Mouse (Mus musculus): ENCODE measurements around the gene Adcy1.

Gene Adcy1

DNA sequence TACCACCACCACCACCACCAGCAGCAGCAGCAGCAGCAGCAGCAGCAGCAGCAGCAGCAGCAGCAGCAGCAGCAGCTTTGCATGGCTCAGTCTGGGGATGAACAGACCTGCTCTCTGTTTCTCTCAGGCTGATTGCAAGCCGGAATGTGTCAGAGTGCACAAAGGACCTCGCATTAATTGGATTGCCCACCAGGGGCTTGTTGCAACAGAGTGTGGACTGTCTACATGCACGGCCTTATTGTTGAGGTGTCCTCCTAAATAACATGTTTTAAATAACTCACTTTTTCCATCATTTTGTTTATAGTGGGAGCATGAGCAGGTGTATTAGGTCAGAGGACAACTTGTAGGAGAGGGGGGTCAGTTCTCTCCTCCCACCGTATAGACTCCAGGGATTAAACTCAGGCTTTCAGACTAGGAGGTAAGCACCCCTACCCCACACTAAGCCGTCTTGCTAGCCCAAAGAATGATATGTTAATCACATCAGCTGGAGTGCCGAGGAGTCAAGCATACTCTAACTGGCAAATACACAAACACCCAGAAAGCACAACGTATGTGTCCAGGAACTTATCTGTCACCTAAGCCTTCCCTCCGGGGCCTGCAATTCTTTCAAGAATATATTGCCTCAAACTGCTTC, 119.2 kb downstream of the Adcy1 start:
- no peak for DNase-seq (ENCODE audit: low read depth, low spot score)

DNA sequence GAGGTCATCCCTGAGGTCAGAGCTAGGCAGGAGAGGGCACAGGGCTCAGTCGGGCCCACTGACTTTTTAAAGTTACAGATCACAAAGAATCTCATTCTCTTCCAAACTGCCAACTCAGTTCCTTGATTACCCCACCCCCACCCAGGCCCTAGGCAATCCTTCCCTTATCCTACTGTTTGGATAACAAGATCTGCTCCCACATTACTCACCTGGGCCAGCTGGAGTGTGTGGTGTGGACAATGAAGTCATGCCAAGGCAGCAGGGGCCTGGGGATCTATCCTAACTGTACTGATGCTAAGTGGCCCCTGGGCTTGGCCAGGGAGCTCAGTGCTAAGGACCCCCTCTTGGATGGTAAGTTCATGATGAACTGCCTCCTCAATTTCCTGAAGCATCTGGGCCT, 121.1 kb downstream of the Adcy1 start:
- no peak for DNase-seq (ENCODE audit: low read depth, low spot score)

DNA sequence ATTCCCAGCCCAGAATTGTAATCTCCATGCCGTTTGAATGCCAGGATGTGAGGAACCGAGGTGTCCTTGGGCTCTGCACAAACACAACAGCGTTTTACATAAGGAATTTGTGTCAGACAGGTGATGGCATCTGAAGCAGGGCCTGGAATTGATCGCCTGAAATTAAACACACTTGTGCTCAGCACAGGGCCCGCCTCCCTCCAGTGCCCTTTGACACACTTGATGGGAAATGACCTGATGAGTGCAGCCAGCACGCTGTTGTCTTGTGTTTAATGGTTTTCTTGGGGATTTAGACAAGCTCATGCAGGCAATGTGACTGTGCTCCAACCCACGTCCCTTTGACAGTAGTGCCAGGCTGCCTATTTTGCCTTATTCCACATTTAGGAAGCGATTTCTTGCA, 124.2 kb downstream of the Adcy1 start:
- DNase-seq (ENCODE audit: low read depth, low spot score) = no peak

DNA sequence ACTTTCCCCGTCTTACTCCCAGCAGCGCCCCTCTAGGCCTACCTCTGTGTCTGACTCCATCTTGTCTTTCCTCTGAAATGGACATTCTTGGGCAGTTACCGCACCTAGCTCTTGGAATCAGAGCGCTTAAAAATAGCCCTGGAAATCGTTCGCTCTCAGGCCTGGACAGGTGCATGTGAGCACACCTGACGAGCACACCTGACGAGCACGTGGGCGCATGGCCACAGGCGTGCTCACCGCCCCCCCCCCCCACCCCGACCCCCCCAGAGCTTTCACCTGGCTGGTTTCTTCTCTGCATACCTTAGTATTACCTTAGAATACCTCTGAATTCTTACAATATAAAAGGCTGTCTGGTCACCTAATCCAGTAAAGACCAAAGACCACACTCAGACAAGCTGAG, 125.2 kb downstream of the Adcy1 start, which contains the start of gene Gm11985:
Gene Gm11985 (minus strand): TSS at position 101 of the 400 bp plus-strand sequence.
- DNase-seq (ENCODE audit: low read depth, low spot score) = no peak

DNA sequence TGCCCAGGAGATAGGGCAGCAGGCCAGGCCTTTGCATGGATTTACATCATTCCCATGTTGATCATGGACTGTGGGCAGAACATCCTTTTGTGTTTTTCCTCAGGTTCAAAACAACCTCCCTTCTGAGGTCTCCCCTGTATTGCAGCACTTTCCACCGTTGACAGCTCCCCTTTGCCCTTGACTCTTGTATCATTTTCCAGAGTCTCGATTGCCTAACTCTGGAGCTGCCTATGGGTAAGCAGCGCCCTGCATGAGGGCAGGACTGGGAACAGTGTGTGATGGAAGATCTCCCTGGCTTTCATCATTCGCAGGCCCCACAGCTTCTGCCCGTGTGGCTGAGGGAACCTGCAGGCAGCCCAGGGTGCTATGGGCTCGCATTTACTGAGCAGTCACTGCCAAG, 129.4 kb downstream of the Adcy1 start:
- DNase-seq (ENCODE audit: low read depth, low spot score) = no peak

DNA sequence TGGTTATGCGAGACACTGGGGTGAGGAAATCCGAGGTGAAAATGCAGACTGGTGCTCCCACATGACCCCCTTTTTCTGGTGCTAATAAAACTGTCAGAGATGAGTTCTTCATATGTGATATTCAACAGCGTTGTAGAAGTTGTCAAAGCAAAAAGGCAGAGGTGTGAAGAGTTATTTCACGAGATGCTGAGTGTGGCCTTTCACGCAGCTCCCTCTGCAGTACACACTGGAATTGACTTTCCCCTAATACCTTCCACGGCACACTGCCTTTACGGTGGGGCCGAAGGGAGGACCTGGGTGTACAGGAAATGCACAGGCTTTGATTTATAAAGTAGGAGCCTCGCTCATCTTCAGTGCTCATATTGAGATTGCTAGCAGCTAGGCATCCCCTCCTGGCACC, 129.8 kb downstream of the Adcy1 start:
- DNase-seq (ENCODE audit: low read depth, low spot score) = no peak

DNA sequence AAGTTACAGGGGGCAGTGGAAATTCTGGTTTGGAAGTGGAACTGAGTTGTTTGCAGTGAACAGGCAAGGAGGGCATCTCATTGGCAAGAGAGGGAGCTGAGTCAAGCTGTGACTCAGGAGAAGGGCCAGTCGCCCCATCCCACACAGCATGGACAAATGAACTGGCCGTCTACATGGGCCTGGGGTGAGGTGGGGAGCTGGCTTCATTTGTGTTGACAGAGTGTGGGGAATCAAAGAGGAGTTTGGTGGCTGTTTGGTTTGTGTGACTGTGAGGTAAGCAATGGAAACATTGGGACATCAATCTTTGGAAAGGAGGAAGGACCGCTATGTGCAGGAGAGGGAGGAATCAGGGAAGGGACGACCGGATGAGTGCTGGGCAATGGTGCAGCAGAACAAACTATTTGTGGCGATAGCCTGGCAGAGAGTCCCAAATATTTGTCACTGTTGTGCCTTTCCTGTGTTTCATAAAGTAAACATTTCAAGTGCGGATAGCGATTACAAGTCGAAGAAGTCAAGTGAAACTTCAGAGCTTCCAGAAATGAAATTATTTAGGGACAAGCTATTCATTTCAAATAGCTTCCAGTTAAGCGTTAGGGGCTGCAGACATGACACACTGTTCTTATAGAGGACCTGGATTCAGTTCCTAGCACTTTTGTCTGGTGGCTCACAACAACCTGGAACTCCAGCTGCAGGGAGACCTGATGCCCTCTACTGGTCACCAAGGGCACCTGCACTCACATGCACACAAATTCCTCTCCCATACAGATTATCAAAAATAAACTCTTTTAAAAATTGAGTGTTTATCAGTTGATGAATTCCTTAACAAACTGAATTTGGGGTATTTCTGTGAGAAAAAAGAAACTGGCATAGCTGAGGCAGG, 131.4 kb downstream of the Adcy1 start:
- DNase-seq (ENCODE audit: low read depth, low spot score) = no peak

DNA sequence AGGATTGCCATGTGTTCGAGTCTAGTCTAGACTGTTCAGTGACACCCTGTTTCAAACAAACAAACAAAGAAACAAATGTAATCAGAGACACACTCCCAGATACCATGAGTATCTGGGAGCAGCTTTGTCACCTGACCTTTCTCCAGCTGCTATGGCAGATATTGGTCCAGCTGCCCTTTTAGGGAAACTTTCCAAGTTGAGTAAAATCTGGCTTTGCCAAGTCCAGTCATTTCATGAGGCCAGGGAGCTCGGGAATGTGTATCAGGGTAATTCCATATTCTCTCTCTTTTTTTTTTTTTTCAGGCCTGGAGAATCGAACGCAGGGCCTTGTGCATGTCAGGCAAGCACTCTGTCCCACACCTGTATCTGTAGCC, 132.0 kb downstream of the Adcy1 start:
- DNase-seq (ENCODE audit: low read depth, low spot score) = no peak

DNA sequence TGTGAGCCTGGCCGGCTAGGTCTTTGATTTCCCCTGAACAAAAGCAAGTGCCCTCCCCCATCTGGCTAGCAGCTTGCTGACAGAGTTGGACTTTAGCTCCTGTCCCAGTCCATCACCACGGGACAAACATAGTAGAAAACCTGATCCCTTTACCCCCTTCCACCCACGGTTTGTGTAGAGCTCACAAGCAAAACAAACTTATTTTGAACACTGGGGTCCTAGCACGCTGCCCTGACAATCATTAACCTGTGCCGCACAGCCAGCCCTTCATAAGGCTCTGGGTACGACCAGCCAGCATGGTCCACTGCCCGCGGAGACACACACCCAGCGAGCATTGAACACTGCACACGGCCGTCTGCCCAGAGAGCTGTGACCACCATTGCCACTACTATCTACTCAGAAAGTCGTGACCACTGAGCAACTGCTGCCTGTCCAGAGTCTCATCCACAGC, 134.2 kb downstream of the Adcy1 start, which contains the start of gene Igfbp1:
Gene Igfbp1 (plus strand): TSS at position 292 of the 451 bp plus-strand sequence.
- no peak for DNase-seq (ENCODE audit: low read depth, low spot score)

DNA sequence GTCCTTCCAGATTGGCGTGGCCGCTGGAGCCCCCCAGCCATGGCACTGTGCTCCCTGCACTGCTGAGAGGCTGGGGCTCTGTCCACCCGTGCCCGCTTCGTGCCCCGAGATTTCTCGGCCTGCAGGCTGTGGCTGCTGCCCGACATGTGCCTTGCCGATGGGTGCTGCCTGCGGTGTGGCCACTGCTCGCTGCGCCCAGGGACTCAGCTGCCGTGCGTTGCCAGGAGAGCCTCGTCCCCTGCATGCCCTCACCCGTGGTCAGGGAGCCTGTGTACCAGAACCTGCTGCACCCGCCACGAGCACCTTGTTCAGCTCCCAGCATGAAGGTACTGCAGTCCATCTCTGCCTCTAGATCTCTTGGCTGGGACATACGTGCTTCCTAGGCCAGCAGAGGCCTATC, 134.7 kb downstream of the Adcy1 start:
- no peak for DNase-seq (ENCODE audit: low read depth, low spot score)

DNA sequence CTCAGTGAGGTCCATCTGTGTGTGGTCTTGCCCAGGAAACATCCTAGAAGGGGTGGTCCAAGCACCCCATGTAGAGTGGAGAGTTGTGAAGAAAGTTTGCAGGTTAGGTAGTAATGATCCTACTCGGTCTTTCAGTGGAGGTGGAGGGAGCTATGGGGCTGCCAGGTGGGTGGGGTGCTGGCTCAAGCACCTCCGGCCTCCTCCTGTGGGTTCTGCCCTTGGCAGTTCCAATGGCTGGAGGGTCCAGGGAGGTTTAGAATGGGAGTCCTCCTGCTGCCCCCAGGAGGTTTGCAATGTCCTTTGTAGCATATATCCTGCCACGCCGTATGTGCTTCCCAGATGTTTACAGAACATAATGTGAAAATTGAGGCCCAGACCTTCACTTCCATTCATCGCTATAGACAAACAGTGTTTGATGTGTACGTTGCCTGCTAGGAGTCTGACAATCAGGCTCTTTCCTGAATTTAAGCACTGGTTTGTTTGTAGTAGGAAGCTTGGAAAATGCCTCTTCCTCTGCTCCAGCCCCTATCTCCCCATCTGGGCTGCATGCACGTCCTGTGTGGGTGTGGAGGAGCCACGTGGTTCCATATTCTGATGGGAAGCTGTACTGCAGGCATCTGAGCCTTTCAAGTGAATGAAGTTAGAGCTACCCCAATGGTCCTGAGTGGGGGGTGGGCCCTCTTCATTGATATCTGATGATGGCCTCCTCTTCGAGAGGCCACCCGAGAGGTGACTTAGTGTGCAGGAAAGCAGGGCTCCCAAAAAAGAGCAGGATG, 135.4 kb downstream of the Adcy1 start:
- DNase-seq (ENCODE audit: low read depth, low spot score) = no peak

DNA sequence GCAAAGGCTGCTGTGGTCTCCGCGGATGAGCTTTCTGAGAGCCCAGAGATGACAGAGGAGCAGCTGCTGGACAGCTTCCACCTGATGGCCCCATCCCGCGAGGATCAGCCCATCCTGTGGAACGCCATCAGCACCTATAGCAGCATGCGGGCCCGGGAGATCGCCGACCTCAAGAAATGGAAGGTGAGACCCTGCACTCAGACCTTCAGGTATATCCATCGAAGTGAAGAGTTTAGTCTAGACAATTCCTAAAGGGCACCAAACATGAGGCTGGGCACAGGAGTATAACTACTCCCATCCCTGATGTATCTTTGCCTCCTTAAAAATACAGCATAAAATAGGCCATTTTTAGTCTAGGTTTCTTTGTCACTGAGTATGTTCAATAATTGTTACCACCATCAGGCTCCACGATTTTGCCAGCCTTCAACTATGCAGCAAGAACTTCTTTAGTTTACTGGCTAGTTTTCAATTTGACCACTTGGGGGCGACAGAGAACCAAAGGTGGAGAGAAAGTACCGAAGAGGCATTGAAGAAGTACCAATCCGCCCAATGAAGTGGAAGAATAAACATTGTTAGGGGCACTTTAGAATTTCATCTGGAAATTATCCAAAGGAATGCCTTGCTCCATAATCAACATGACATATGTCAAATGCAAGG, 136.6 kb downstream of the Adcy1 start:
- no peak for DNase-seq (ENCODE audit: low read depth, low spot score)

DNA sequence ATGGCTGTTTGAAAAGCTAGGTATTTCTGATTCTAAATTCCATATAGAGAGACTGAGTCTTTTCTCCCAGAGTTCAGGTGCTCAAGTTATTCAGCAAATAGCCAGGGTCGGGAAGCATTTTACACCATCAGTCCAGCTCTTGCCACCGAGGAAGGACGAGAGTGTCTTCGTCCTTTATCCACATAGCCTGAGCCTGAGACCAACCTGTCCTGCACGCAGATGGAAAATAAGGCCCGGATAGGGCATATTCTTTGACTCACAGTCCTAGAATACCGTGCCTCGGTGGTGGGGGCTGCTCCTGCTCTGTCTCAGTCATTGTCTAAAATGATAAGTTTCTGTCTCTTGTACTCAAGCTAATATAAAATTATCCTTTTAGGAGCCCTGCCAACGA, 137.1 kb downstream of the Adcy1 start:
- DNase-seq (ENCODE audit: low read depth, low spot score) = no peak

DNA sequence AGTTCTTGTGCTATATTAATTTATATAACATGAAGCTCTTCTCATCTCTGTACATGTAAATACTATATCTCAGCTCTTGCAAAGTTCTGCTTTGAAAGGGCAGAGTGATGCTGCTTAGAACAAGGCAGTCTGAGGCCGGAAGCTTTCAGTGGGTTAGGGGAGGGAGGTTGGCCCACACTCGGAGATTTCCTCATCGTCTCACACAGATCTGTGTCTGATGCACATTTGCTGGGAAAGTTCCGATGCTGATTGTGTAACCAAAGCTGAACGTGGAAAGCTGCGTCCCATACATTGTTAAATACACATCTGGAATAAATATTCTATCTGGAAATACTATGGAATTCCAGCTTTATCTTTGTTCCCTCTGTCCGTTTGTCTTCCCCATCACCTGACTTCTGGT, 138.9 kb downstream of the Adcy1 start:
- DNase-seq (ENCODE audit: low read depth, low spot score) = no peak

DNA sequence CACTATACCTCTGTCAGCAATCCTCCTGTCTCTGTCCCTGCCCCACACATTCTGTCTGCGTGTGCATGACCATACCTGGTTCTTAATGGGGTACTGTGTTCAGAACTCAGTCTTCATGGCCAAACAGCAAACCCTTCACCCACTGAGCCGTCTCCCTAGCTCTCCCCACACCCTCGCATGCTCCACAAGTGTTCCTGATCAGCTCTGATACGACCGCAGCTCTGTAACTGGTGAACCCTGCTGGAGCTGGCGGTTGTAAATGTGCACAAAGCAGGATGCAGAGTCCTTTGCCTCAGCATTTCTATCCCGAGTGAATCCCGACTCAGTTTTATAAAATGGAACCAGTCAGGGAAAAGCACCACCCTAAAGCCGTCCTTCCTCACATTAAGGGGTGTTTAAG, 140.6 kb downstream of the Adcy1 start:
- no peak for DNase-seq (ENCODE audit: low read depth, low spot score)

DNA sequence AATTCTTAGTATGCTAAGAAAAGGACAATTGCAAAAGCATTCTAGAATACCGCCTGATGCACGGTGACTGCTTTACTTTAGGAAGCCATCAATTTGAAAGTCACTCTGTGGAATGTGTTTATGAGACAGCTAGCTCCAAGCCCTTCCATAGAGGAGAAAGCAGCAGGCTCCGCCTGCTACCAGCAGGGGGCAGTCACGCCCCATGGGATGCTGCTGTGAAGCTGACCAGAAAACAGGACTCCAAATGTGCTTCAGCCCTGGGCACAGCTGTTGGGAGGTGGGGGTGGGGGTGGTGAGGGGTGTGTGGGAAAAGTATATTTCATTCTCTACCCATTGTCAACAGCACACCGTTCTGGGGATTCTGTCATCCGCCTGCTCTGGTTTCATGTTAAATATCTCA, 147.1 kb downstream of the Adcy1 start:
- no peak for DNase-seq (ENCODE audit: low read depth, low spot score)

DNA sequence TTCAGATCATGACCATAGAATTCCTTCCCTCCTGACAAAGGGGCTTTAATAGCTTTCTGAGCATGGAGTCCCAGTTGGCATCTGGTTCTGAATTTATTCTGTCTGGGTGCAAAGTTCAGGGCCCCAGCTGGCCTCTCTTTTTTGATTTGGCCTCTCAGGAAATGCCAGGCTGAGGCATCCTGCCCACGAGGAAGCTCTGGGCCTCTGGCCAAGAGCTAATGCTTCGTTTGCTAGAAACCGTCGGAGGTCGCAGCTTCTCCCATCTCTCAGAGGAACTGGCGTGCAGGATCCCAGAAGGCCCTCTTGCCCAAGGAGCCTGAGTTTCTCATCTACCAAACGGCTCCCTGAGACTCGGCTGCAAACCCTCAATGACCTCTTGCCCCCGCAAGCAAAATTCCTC, 147.9 kb downstream of the Adcy1 start:
- no peak for DNase-seq (ENCODE audit: low read depth, low spot score)

DNA sequence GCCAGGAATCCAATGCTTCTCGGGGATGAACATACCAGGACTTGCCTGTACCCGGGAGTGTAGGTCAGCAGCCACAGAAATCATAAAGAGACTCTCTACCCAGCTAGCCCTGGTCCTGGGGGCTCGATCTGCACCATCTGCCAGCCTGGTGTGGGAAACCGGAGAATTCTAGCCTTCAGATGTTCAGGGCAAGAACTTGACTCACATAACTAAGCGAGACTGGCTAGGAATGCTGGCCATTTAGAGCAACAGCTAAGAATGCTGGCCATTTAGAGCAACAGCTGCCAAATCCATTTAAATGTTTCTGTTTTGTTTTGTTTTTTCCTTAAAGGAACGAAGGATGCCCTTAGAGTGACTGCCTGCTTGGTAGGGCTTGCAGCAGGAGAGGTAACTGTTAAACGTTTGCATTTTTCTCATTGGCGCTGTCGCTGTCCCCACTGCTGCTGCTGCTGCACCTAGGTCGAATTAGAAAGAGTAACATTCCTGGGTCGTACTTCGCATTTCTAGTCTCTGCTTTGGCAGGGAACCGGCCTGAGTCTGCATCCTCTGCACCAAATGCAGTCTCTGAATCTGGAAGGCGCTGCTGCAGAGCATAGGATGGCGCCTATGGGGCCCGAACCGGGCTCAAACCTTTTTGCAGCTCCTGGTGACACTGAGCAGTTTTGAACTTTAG, 149.0 kb downstream of the Adcy1 start:
- no peak for DNase-seq (ENCODE audit: low read depth, low spot score)

DNA sequence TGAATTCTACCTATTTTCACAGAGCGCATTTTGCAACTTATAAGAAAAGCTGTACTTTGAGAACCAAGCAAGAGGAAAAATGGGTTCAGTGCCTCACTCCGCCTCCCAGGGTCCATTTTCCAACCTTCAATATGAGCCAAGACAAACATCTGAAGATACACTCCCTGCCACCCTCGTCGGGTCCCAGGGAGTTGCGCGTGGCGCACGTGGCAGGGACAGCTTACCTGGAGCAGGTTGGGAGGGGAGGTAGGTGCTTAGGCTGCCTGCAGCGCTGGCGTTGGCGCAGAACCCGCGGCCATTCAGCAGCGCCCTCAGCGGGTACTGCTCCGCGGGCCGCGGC, 149.8 kb downstream of the Adcy1 start:
- no peak for DNase-seq (ENCODE audit: low read depth, low spot score)

DNA sequence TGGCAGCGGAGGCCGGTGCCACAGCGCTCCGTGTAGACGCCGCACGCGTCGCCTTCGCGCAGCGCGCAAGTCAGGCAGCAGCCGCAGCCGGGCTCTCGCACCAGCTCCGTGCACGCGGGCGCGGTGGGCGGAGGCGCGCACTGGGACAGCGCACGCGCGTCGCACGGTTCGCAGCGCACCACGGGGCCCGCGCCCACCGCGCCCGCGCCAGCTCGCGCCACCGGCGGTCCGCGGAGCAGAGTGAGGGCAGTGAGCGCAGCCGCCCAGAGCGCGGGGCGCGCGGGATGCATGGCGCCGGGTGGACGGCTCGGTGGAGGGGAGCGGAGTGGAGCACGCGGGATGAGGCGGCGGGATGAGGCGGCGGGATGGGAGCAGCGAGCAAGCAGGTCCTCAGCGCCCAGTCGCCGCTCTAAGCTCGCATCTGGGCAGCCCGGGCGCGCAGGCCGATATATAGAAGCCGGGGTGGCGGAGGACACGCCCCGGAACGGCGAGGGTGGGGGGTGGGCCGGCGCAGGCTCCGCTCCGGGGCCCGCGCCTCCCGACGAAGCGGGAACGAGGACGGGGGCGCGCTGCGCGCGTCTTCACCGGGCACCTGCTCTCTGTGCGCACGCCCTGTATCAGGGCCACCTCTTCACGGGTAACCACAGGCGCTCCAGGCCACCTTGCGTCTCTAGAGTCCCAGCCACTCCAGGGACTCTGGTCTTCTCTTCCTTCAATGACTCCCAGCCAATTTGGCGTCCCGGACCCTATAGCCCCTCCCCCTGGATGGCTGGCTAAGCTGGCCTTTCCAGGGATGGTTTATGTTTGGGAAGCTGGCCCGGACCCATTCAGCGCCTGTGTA, 150.4 kb downstream of the Adcy1 start, which contains the start of gene Igfbp3:
Gene Igfbp3 (minus strand): TSS at position 423 of the 841 bp plus-strand sequence.
- peak; percentile 73 for DNase-seq (ENCODE audit: low read depth, low spot score)

DNA sequence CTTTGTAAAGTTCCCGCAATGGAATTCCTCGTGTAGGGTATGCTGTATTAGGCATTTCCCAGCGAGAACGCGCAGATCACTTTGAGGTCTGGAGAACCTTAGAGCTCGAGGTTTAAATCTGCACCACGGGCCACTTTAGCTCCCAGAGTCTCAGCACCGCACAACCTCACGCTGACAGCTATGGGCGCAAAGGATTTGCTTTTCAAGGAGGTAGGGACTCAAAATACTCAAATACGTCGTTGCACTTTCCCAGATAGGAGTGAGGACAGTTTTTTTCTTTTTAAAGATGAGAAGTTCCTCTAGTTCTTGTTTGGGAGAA, 151.0 kb downstream of the Adcy1 start:
- no peak for DNase-seq (ENCODE audit: low read depth, low spot score)

All from brain, embryonic 18.5 days (tissue).